Mouse (Mus musculus) hindbrain, embryonic 11.5 days (tissue): Measurements from ENCODE around the gene Clk3. TPM values are rescaled to one million over a fixed set of nuclear protein-coding genes. Genes with fewer than 3 reads are reported as not detected.
"Not testable (repeated sequence)": the region's sequence is repeated elsewhere in the genome, so short reads cannot be mapped to it uniquely, and the experiment has no call there.

ENCODE experiments used
- ATAC-seq: fragments of 200-750 bp; cut with Nextera tagmentation; 2 replicates; pipeline ENCODE4 v1.8.0; 2017; ENCODE audit warnings: mild to moderate bottlenecking, moderate TSS enrichment, moderate library complexity; ENCODE audit not compliant: low FRiP score
- DNase-seq: peaks from one replicate; pipeline ENCODE4 v3.0.0-alpha.2; 2015; ENCODE audit warnings: low spot score
- H3K27ac ChIP-seq: fragments of 300-500 bp; sonication (generic); 2 replicates; pipeline ENCODE4 v1.5.1; 2014; ENCODE audit warnings: mild to moderate bottlenecking, low read depth, low read length
- H3K27me3 ChIP-seq: fragments of 300-500 bp; sonication (generic); 2 replicates; pipeline ENCODE4 v1.6.1; 2014; ENCODE audit warnings: mild to moderate bottlenecking, low read length, moderate library complexity, mixed read lengths; ENCODE audit not compliant: control insufficient read depth, insufficient read depth
- H3K36me3 ChIP-seq: fragments of 300-500 bp; sonication (generic); 2 replicates; pipeline ENCODE4 v1.6.1; 2014; ENCODE audit warnings: mild to moderate bottlenecking, low read length, moderate library complexity, mixed read lengths; ENCODE audit not compliant: control insufficient read depth, insufficient read depth
- H3K4me1 ChIP-seq: fragments of 300-500 bp; sonication (generic); replicated peaks from 2 replicates; pipeline ENCODE4 v1.6.1; 2014; ENCODE audit warnings: low read length, mixed read lengths; ENCODE audit not compliant: control insufficient read depth, insufficient read depth
- H3K4me2 ChIP-seq: fragments of 300-500 bp; sonication (generic); replicated peaks from 2 replicates; pipeline ENCODE4 v1.6.1; 2014; ENCODE audit warnings: mild to moderate bottlenecking, low read depth, low read length
- H3K4me3 ChIP-seq: fragments of 300-500 bp; sonication (generic); 2 replicates; pipeline ENCODE4 v1.5.1; 2014; ENCODE audit warnings: low read depth, low read length
- H3K9ac ChIP-seq: fragments of 300-500 bp; sonication (generic); 2 replicates; pipeline ENCODE4 v1.6.1; 2014; ENCODE audit warnings: low read depth, low read length
- H3K9me3 ChIP-seq: fragments of 300-500 bp; sonication (generic); 2 replicates; pipeline ENCODE4 v1.6.1; 2016; ENCODE audit warnings: low read length; ENCODE audit not compliant: control insufficient read depth
- WGBS: fragments of 180-500 bp; shearing (Covaris S2); extraction: QIAGEN DNeasy Blood & Tissue Kit; methylation state at CpG from one replicate; pipeline ENCODE4 v1.1.7; 2014; 5-methylcytosine and 5-hydroxymethylcytosine counted together
- polyA plus RNA-seq: library from polyadenylated mRNA; unstranded; fragments of >200 nt; fragmentation: Nextera tagmentation; extraction: Ambion mirVana; gene quantifications from 2 replicates; pipeline ENCODE4 v1.2.1, GENCODE M21; 2014

The Clk3 gene
- polyA plus RNA-seq, 1 experiment from 2014 or later = 91.4 TPM

GRCm38 (mm10) chr9:57723796-57724195 is 41.9 kb downstream of the Clk3 start:
- ATAC-seq = no peak
- no peak for DNase-seq
- Histone ChIP-seq H3K27ac (no peak overlapping the region), H3K4me1 (no peaks in the 10 kb centered on the region), H3K4me3 (no peak overlapping the region), H3K36me3 (0 out of 2 replicates have a peak, but pooled peaks cover 3% of the 10 kb centered on the region), H3K9me3 (no peaks in the 10 kb centered on the region), H3K4me2 (no peak overlapping the region), H3K9ac (no peak overlapping the region), H3K27me3 (no peaks in the 10 kb centered on the region)
- WGBS = 93% methylated on average over 5 of the region's 5 CpGs

DNA sequence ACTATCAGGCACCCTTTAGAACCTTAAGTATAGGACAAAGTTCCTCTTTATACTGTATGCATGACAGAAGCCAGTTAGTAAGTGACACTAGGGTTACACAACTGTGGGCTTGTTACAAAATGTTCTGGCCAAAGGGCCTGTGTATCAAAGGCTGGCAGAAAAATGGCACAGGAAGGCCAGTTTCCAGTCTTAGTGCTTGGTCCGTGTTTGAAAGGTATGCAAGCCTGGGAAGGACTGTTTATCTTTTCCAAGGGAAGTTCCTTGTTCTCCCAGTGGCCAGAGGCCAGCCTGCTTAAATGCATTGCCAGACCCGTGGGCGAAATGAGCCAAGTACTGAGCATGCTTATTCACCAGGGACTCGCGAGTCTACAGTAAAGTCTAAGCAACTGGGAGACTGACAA is 42.3 kb downstream of the Clk3 start:
- Histone ChIP-seq H3K4me1 (no peaks in the 10 kb centered on the region), H3K9me3 (no peaks in the 10 kb centered on the region), H3K4me3 (no peak overlapping the region), H3K27me3 (no peaks in the 10 kb centered on the region), H3K27ac (no peak overlapping the region), H3K4me2 (no peak overlapping the region), H3K9ac (no peak overlapping the region), H3K36me3 (0 out of 2 replicates have a peak, but pooled peaks cover 3% of the 10 kb centered on the region)
- DNase-seq = no peak
- no peak for ATAC-seq
- 78% methylated on average over 5 of the region's 5 CpGs for WGBS

GRCm38 (mm10) chr9:57722371-57722770 is 43.3 kb downstream of the Clk3 start:
- Histone ChIP-seq H3K4me3 (no peak overlapping the region), H3K9ac (no peak overlapping the region), H3K27me3 (no peaks in the 10 kb centered on the region), H3K9me3 (no peaks in the 10 kb centered on the region), H3K4me1 (no peaks in the 10 kb centered on the region), H3K4me2 (no peak overlapping the region), H3K36me3 (0 out of 2 replicates have a peak, but pooled peaks cover 3% of the 10 kb centered on the region), H3K27ac (no peak overlapping the region)
- DNase-seq (no peak), ATAC-seq (no peak)
- WGBS = 94% methylated on average over 1 of the region's 1 CpGs

DNA sequence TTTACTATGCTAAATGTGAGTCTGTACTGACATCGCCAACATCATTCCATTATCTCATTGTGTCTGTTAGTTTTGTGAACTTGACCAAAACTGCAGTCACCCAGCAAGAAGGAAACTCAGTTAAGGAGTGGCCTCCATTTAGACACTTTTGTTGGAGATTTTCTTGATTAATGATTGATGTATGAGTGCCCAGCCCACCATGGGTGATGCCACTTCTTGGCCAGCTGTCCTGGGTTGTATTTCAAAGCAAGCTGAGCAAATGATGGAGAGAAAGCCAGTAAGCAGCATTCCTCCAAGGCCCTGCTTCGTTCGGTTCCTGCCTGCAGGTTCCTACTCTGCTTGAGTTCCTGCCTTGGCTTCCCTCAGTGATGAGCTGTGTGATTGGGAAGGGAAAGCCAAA is 44.9 kb downstream of the Clk3 start:
- no peak overlapping the region for H3K27ac ChIP-seq
- H3K27me3 ChIP-seq = no peaks in the 10 kb centered on the region
- H3K4me1 ChIP-seq = no peaks in the 10 kb centered on the region
- 87% methylated on average over 3 of the region's 3 CpGs for WGBS
- H3K4me2 ChIP-seq = no peak overlapping the region
- ATAC-seq (no peak), DNase-seq (no peak)
- H3K4me3 ChIP-seq = no peak overlapping the region
- H3K9me3 ChIP-seq = no peaks in the 10 kb centered on the region
- H3K9ac ChIP-seq = no peak overlapping the region
- no peaks in the 10 kb centered on the region for H3K36me3 ChIP-seq

DNA sequence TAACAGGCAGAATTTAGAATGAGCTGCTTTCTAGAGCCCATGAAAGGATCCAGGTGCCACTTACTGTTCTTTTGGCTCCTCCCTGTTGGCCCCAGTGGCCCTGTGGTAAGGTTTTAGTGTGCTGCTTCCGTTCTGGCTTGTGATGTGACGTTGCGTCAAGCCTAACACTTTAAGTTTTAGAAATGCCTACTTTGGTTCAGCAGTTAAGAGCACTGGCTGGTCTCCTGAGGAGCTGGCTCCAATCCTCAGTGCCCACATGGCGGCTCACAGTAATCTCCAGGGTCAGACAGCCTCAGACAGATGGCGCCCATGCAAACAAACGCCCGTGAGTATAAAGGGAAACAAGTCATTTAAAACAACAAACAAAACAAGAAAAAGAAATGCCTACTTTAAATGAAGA is 47.3 kb downstream of the Clk3 start:
- no peak for DNase-seq
- no peak overlapping the region for H3K4me3 ChIP-seq
- no peaks in the 10 kb centered on the region for H3K4me1 ChIP-seq
- H3K36me3 ChIP-seq = peaks cover 3% of the 10 kb centered on the region; the same call in 1 of the 2 replicates
- WGBS = 93% methylated on average over 7 of the region's 7 CpGs
- no peak overlapping the region for H3K9ac ChIP-seq
- no peak overlapping the region for H3K4me2 ChIP-seq
- H3K27me3 ChIP-seq = no peaks in the 10 kb centered on the region
- no peaks in the 10 kb centered on the region for H3K9me3 ChIP-seq
- ATAC-seq = no peak
- no peak overlapping the region for H3K27ac ChIP-seq

GRCm38 (mm10) chr9:57712194-57712593 is 53.5 kb downstream of the Clk3 start:
- 80% methylated on average over 2 of the region's 2 CpGs for WGBS
- H3K4me3 ChIP-seq = no peak overlapping the region
- no peak overlapping the region for H3K27ac ChIP-seq
- no peak overlapping the region for H3K9ac ChIP-seq
- H3K36me3 ChIP-seq = peaks cover 3% of the 10 kb centered on the region; the same call in 1 of the 2 replicates
- H3K4me2 ChIP-seq = no peak overlapping the region
- no peaks in the 10 kb centered on the region for H3K9me3 ChIP-seq
- H3K4me1 ChIP-seq = 0 out of 2 replicates have a peak, but pooled peaks cover 3% of the 10 kb centered on the region
- no peaks in the 10 kb centered on the region for H3K27me3 ChIP-seq
- ATAC-seq (no peak), DNase-seq (no peak)

DNA sequence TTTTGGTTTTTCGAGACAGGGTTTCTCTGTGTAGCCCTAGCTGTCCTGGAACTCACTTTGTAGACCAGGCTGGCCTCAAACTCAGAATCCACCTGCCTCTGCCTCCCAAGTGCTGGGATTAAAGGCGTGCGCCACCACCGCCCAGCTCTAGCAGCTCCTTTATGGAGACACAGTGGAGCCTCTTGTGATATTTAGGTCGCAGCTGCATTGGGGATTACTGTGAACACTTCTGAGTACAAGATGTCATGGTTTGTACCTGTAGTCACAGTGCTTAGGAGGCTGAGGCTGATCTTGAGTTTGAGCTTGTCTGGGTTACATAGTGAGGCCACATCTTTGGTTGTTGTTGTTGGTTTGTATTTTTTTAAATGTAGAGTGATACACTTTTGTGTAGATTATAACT is 55.4 kb downstream of the Clk3 start:
- H3K27me3 ChIP-seq, H3K4me3 ChIP-seq, H3K4me1 ChIP-seq, H3K9me3 ChIP-seq, H3K4me2 ChIP-seq, ATAC-seq, H3K36me3 ChIP-seq, H3K9ac ChIP-seq, DNase-seq, H3K27ac ChIP-seq: not testable (repeated sequence)
- WGBS = 95% methylated on average over 4 of the region's 5 CpGs

- Histone ChIP-seq H3K4me2 (peak overlapping the region; percentile 66), H3K36me3 (no peaks in the 10 kb centered on the region), H3K27ac (peak overlapping the region; percentile 70), H3K27me3 (no peaks in the 10 kb centered on the region), H3K4me3 (peak overlapping the region; percentile 88), H3K9me3 (no peaks in the 10 kb centered on the region), H3K4me1 (0 out of 2 replicates have a peak, but pooled peaks cover 3% of the 10 kb centered on the region), H3K9ac (peak overlapping the region; percentile 87)
- DNase-seq (peak; percentile 64), ATAC-seq (peak; percentile 64)
- WGBS = 6% methylated on average over 37 of the region's 39 CpGs
Measured at GRCm38 (mm10) chr9:57708720-57709274, 56.9 kb downstream of the Clk3 start.

- ATAC-seq (peak; percentile 88), DNase-seq (peak; percentile 94)
- peak within 1 kb of the TSS; percentile 70 for H3K27ac ChIP-seq
- 0 out of 2 replicates have a peak, but pooled peaks cover 3% of the 10 kb centered on the region for H3K4me1 ChIP-seq
- H3K36me3 ChIP-seq = no peaks in the 10 kb centered on the region
- H3K4me3 ChIP-seq = peak within 1 kb of the TSS; percentile 88
- no peaks in the 10 kb centered on the region for H3K9me3 ChIP-seq
- H3K4me2 ChIP-seq = peak within 1 kb of the TSS; percentile 66
- H3K27me3 ChIP-seq = no peaks in the 10 kb centered on the region
- WGBS = 1% methylated on average over 17 of the region's 23 CpGs
- peak within 1 kb of the TSS; percentile 87 for H3K9ac ChIP-seq
Measured at GRCm38 (mm10) chr9:57708068-57708719, 57.5 kb downstream of the Clk3 start, which contains the start of gene Edc3. Gene Edc3 (plus strand): TSS chr9:57708540.
